Mouse (Mus musculus) neural tube, embryonic 15.5 days (tissue): Measurements from ENCODE around the gene Znhit6. TPM values are rescaled to one million over a fixed set of nuclear protein-coding genes. Genes with fewer than 3 reads are reported as not detected.

Experiments used
- ATAC-seq: fragments of 200-750 bp; cut with Nextera tagmentation; 2 replicates; pipeline ENCODE4 v1.8.0; 2017; ENCODE audit warnings: mild to moderate bottlenecking, moderate TSS enrichment, moderate library complexity; ENCODE audit not compliant: low FRiP score
- H3K27ac ChIP-seq: fragments of 300-500 bp; sonication (generic); replicated peaks from 2 replicates; pipeline ENCODE4 v1.5.1; 2015; ENCODE audit warnings: mild to moderate bottlenecking, inconsistent platforms
- H3K27me3 ChIP-seq: fragments of 300-500 bp; sonication (generic); replicated peaks from 2 replicates; pipeline ENCODE4 v1.6.1; 2015; ENCODE audit warnings: inconsistent platforms
- H3K36me3 ChIP-seq: fragments of 300-500 bp; sonication (generic); 2 replicates; pipeline ENCODE4 v1.6.1; 2015; ENCODE audit warnings: inconsistent platforms
- H3K4me1 ChIP-seq: fragments of 300-500 bp; sonication (generic); 2 replicates; pipeline ENCODE4 v1.6.1; 2015; ENCODE audit warnings: inconsistent platforms
- H3K4me2 ChIP-seq: fragments of 300-500 bp; sonication (generic); 2 replicates; pipeline ENCODE4 v1.6.1; 2015; ENCODE audit warnings: inconsistent platforms, mild to moderate bottlenecking, moderate library complexity
- H3K4me3 ChIP-seq: fragments of 300-500 bp; sonication (generic); replicated peaks from 2 replicates; pipeline ENCODE4 v1.5.1; 2015; ENCODE audit warnings: mild to moderate bottlenecking, inconsistent platforms
- H3K9ac ChIP-seq: fragments of 300-500 bp; sonication (generic); replicated peaks from 2 replicates; pipeline ENCODE4 v1.6.1; 2015; ENCODE audit warnings: mild to moderate bottlenecking, inconsistent platforms
- H3K9me3 ChIP-seq: fragments of 300-500 bp; sonication (generic); replicated peaks from 2 replicates; pipeline ENCODE4 v1.6.1; 2016; ENCODE audit warnings: inconsistent platforms
- WGBS: fragments of 180-500 bp; shearing (Covaris S2); methylation state at CpG from one replicate; pipeline ENCODE4 v1.1.7; 2015; ENCODE audit warnings: mixed read lengths; 5-methylcytosine and 5-hydroxymethylcytosine counted together
- polyA plus RNA-seq: library from polyadenylated mRNA; unstranded; fragments of >200 nt; fragmentation: Nextera tagmentation; extraction: Ambion mirVana; gene quantifications from 2 replicates; pipeline ENCODE4 v1.2.1, GENCODE M21; 2015

The Znhit6 gene
- polyA plus RNA-seq, 1 experiment from 2014 or later: 36.6 TPM

GRCm38 (mm10) chr3:145627830-145628229 lies 51.8 kb downstream of the Znhit6 start:
- Histone ChIP-seq H3K36me3 (no peaks in the 10 kb centered on the region), H3K9me3 (no peaks in the 10 kb centered on the region), H3K27ac (no peak overlapping the region), H3K27me3 (no peaks in the 10 kb centered on the region), H3K9ac (no peak overlapping the region), H3K4me1 (peaks cover 7% of the 10 kb centered on the region; the same call in 1 of the 2 replicates), H3K4me3 (no peak overlapping the region), H3K4me2 (no peak overlapping the region)
- ATAC-seq: no peak
- 79% methylated on average over 3 of the region's 3 CpGs for WGBS

- no peak overlapping the region for H3K9ac ChIP-seq
- WGBS: 49% methylated on average over 5 of the region's 5 CpGs
- H3K4me2 ChIP-seq: no peak overlapping the region
- H3K9me3 ChIP-seq: no peaks in the 10 kb centered on the region
- no peak overlapping the region for H3K4me3 ChIP-seq
- no peak overlapping the region for H3K27ac ChIP-seq
- no peak for ATAC-seq
- no peaks in the 10 kb centered on the region for H3K27me3 ChIP-seq
- no peaks in the 10 kb centered on the region for H3K4me1 ChIP-seq
- no peaks in the 10 kb centered on the region for H3K36me3 ChIP-seq
Observed at GRCm38 (mm10) chr3:145628643-145629042, 52.6 kb downstream of the Znhit6 start.

GRCm38 (mm10) chr3:145632888-145633287 lies 56.9 kb downstream of the Znhit6 start:
- H3K27ac ChIP-seq: no peak overlapping the region
- no peaks in the 10 kb centered on the region for H3K4me1 ChIP-seq
- no peak overlapping the region for H3K4me2 ChIP-seq
- no peaks in the 10 kb centered on the region for H3K27me3 ChIP-seq
- H3K9ac ChIP-seq: no peak overlapping the region
- 18% methylated on average over 6 of the region's 6 CpGs for WGBS
- no peaks in the 10 kb centered on the region for H3K9me3 ChIP-seq
- H3K36me3 ChIP-seq: no peaks in the 10 kb centered on the region
- ATAC-seq: no peak
- H3K4me3 ChIP-seq: no peak overlapping the region

GRCm38 (mm10) chr3:145634002-145634710 lies 58.2 kb downstream of the Znhit6 start:
- Histone ChIP-seq H3K27me3 (no peaks in the 10 kb centered on the region), H3K9me3 (no peaks in the 10 kb centered on the region), H3K36me3 (no peaks in the 10 kb centered on the region), H3K4me1 (no peaks in the 10 kb centered on the region), H3K9ac (no peak overlapping the region), H3K4me2 (no peak overlapping the region), H3K27ac (no peak overlapping the region), H3K4me3 (no peak overlapping the region)
- 84% methylated on average over 14 of the region's 14 CpGs for WGBS
- ATAC-seq: no peak

GRCm38 (mm10) chr3:145640170-145640569 lies 64.2 kb downstream of the Znhit6 start:
- Histone ChIP-seq H3K27me3 (no peaks in the 10 kb centered on the region), H3K9ac (no peak overlapping the region), H3K4me3 (no peak overlapping the region), H3K4me2 (no peak overlapping the region), H3K27ac (no peak overlapping the region), H3K36me3 (no peaks in the 10 kb centered on the region), H3K9me3 (no peaks in the 10 kb centered on the region), H3K4me1 (no peaks in the 10 kb centered on the region)
- ATAC-seq: no peak
- WGBS: 35% methylated on average over 4 of the region's 4 CpGs

- Histone ChIP-seq H3K27ac (no peak overlapping the region), H3K27me3 (no peaks in the 10 kb centered on the region), H3K36me3 (no peaks in the 10 kb centered on the region), H3K4me2 (no peak overlapping the region), H3K9ac (no peak overlapping the region), H3K4me1 (no peaks in the 10 kb centered on the region), H3K4me3 (no peak overlapping the region), H3K9me3 (no peaks in the 10 kb centered on the region)
- 44% methylated on average over 4 of the region's 4 CpGs for WGBS
- ATAC-seq: no peak
Observed at GRCm38 (mm10) chr3:145640583-145640982, 64.6 kb downstream of the Znhit6 start.

GRCm38 (mm10) chr3:145641036-145641685 lies 65.2 kb downstream of the Znhit6 start:
- no peak overlapping the region for H3K27ac ChIP-seq
- no peak overlapping the region for H3K9ac ChIP-seq
- H3K9me3 ChIP-seq: no peaks in the 10 kb centered on the region
- H3K4me3 ChIP-seq: no peak overlapping the region
- H3K4me1 ChIP-seq: peaks cover 2% of the 10 kb centered on the region; the same call in 1 of the 2 replicates
- H3K4me2 ChIP-seq: no peak overlapping the region
- no peaks in the 10 kb centered on the region for H3K36me3 ChIP-seq
- 86% methylated on average over 5 of the region's 5 CpGs for WGBS
- ATAC-seq: no peak
- H3K27me3 ChIP-seq: no peaks in the 10 kb centered on the region

- Histone ChIP-seq H3K4me2 (no peak overlapping the region), H3K9ac (no peak overlapping the region), H3K4me1 (peaks cover 4% of the 10 kb centered on the region; the same call in 1 of the 2 replicates), H3K4me3 (no peak overlapping the region), H3K36me3 (no peaks in the 10 kb centered on the region), H3K9me3 (no peaks in the 10 kb centered on the region), H3K27ac (no peak overlapping the region), H3K27me3 (no peaks in the 10 kb centered on the region)
- no peak for ATAC-seq
- WGBS: 91% methylated on average over 3 of the region's 3 CpGs
Observed at GRCm38 (mm10) chr3:145641878-145642277, 65.9 kb downstream of the Znhit6 start.

- Histone ChIP-seq H3K9ac (no peak overlapping the region), H3K36me3 (no peaks in the 10 kb centered on the region)
Observed at GRCm38 (mm10) chr3:145642861-145643260, 66.9 kb downstream of the Znhit6 start.

GRCm38 (mm10) chr3:145645463-145645862 lies 69.5 kb downstream of the Znhit6 start:
- WGBS: 41% methylated on average over 6 of the region's 6 CpGs
- H3K4me3 ChIP-seq: no peak overlapping the region
- H3K4me1 ChIP-seq: peaks cover 33% of the 10 kb centered on the region
- no peak for ATAC-seq
- H3K27me3 ChIP-seq: peaks cover 3% of the 10 kb centered on the region
- no peak overlapping the region for H3K27ac ChIP-seq
- no peak overlapping the region for H3K4me2 ChIP-seq
- no peak overlapping the region for H3K9ac ChIP-seq
- H3K36me3 ChIP-seq: no peaks in the 10 kb centered on the region
- no peaks in the 10 kb centered on the region for H3K9me3 ChIP-seq

More at GRCm38 (mm10) chr3:145642861-145643260, 66.9 kb downstream of the Znhit6 start:
- Histone ChIP-seq H3K4me1 (peaks cover 8% of the 10 kb centered on the region), H3K4me3 (no peak overlapping the region), H3K27ac (no peak overlapping the region), H3K4me2 (no peak overlapping the region), H3K9me3 (no peaks in the 10 kb centered on the region), H3K27me3 (no peaks in the 10 kb centered on the region; the same call in 1 of the 2 replicates)
- 40% methylated on average over 11 of the region's 11 CpGs for WGBS
- ATAC-seq: no peak

GRCm38 (mm10) chr3:145646009-145646408 lies 70.0 kb downstream of the Znhit6 start:
- peaks cover 38% of the 10 kb centered on the region for H3K4me1 ChIP-seq
- no peak overlapping the region for H3K9ac ChIP-seq
- H3K4me2 ChIP-seq: no peak overlapping the region
- 21% methylated on average over 3 of the region's 3 CpGs for WGBS
- no peaks in the 10 kb centered on the region for H3K36me3 ChIP-seq
- no peak overlapping the region for H3K27ac ChIP-seq
- ATAC-seq: 0 out of 2 replicates have a peak, but pooled peaks have one; percentile 40
- H3K4me3 ChIP-seq: no peak overlapping the region
- H3K27me3 ChIP-seq: peaks cover 3% of the 10 kb centered on the region
- H3K9me3 ChIP-seq: no peaks in the 10 kb centered on the region

GRCm38 (mm10) chr3:145646666-145647065 lies 70.7 kb downstream of the Znhit6 start:
- Histone ChIP-seq H3K4me3 (no peak overlapping the region), H3K9me3 (no peaks in the 10 kb centered on the region), H3K27ac (no peak overlapping the region), H3K27me3 (peaks cover 7% of the 10 kb centered on the region), H3K4me1 (peaks cover 45% of the 10 kb centered on the region), H3K9ac (no peak overlapping the region), H3K36me3 (no peaks in the 10 kb centered on the region), H3K4me2 (no peak overlapping the region)
- ATAC-seq: no peak
- 41% methylated on average over 2 of the region's 2 CpGs for WGBS
